Mouse (Mus musculus) liver, adult 2 months (tissue): ENCODE data around the gene Spata13.

Experiments
- CTCF ChIP-seq: fragments of 200-500 bp; IDR thresholded peaks from 2 replicates; pipeline ENCODE4 v1.5.1; 2011; ENCODE audit warnings: low read depth, low read length, control low read depth
- POLR2A ChIP-seq: fragments of 200-500 bp; IDR thresholded peaks from 2 replicates; pipeline ENCODE4 v1.6.1; 2011; ENCODE audit warnings: low read length, control low read depth; ENCODE audit not compliant: insufficient read depth; ENCODE audit errors: extremely low read depth

DNA sequence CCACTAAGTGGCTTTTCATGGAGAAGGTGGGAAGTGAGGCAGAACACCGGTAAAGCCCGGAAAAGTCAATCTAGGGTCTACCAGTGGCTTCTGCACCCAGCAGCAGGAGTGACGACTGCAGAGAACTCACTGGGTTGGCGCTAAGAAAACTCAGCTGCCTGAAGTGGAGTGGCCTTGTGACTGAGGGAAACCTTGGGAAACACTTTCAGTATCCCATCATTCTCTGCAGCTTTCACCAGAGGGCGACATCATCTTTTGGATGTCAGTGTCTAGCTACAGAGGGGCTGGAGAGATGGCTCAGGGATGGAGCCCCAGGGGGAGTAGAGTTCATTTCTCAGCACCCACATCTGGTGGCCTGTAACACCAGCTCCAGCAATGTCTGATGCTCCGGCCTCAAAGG lies 135.5 kb downstream of the Spata13 start:
- TF ChIP-seq POLR2A: no peak
- no peak for TF ChIP-seq CTCF
